Mouse (Mus musculus) G1E (cell line): ENCODE data around the gene Ech1. TPM values are rescaled to one million over a fixed set of nuclear protein-coding genes. Genes with fewer than 3 reads are reported as not detected.
A peak's percentile ranks its signal among the peaks of the same experiment; 100 is the strongest.
"Not testable (repeated sequence)": the region's sequence is repeated elsewhere in the genome, so short reads cannot be mapped to it uniquely, and the experiment has no call there.

ENCODE experiments used
- ATAC-seq: 2 replicates; pipeline ENCODE4 v1.8.0; 2016; ENCODE audit warnings: mild to moderate bottlenecking; ENCODE audit not compliant: insufficient number of reproducible peaks, poor library complexity, low FRiP score, severe bottlenecking; ENCODE audit errors: extremely low read depth
- DNase-seq: peaks from one replicate; pipeline ENCODE4 v3.0.0; 2012; ENCODE audit warnings: low spot score
- H3K27me3 ChIP-seq: 2 replicates; pipeline ENCODE4 v1.6.1; 2012; ENCODE audit warnings: mild to moderate bottlenecking, low read length, inconsistent platforms; ENCODE audit not compliant: insufficient read depth
- H3K36me3 ChIP-seq: replicated peaks from 2 replicates; pipeline ENCODE3; 2012; ENCODE audit warnings: mild to moderate bottlenecking, inconsistent platforms
- H3K4me1 ChIP-seq: 2 replicates; pipeline ENCODE4 v1.6.1; 2012; ENCODE audit warnings: low read depth, low read length, inconsistent platforms, mixed read lengths; ENCODE audit not compliant: insufficient read depth
- H3K4me3 ChIP-seq: 2 replicates; pipeline ENCODE4 v1.5.1; 2012; ENCODE audit warnings: low read depth, mild to moderate bottlenecking, inconsistent platforms, low read length, moderate library complexity, mixed read lengths
- H3K9me3 ChIP-seq: replicated peaks from 2 replicates; pipeline ENCODE4 v1.6.1; 2012; ENCODE audit warnings: inconsistent platforms
- CTCF ChIP-seq: IDR thresholded peaks from 2 replicates; pipeline ENCODE4 v1.5.1; 2012; ENCODE audit warnings: low read depth, low read length, inconsistent platforms, mixed read lengths
- GATA1 ChIP-seq: IDR thresholded peaks from 2 replicates; pipeline ENCODE4 v1.6.1; 2012; ENCODE audit warnings: borderline replicate concordance, low read length, inconsistent platforms, mixed read lengths
- GATA2 ChIP-seq: IDR thresholded peaks from 2 replicates; pipeline ENCODE4 v1.6.1; 2012; ENCODE audit warnings: low read depth, low read length, inconsistent platforms, borderline replicate concordance
- POLR2AphosphoS5 ChIP-seq: IDR thresholded peaks from 2 replicates; pipeline ENCODE4 v1.6.1; 2012; ENCODE audit warnings: low read depth, low read length, inconsistent platforms; ENCODE audit not compliant: insufficient replicate concordance
- TAL1 ChIP-seq: conservative IDR thresholded peaks from 2 replicates; pipeline ENCODE4 v1.6.1; 2012; ENCODE audit warnings: low read depth, low read length, inconsistent platforms, mixed read lengths
- polyA plus RNA-seq: library from polyadenylated mRNA; stranded (reverse); fragments of >175 nt; gene quantifications from 2 replicates; pipeline ENCODE4 v1.2.3, GENCODE M21; 2012
- total RNA-seq, 2 experiments: library from RNA; stranded (forward) in 1 of 2; stranded (reverse) in 1 of 2; fragments of 200-1000 nt in 1 of 2; fragments of >200 nt in 1 of 2; fragmentation: Nextera tagmentation in 1 of 2; gene quantifications; 2 replicates each; pipeline ENCODE4 v1.2.3; 2014 to 2017

The Ech1 gene
- total and polyA plus RNA-seq, 3 experiments = 33.1 to 102 (median 78.5) TPM

DNA sequence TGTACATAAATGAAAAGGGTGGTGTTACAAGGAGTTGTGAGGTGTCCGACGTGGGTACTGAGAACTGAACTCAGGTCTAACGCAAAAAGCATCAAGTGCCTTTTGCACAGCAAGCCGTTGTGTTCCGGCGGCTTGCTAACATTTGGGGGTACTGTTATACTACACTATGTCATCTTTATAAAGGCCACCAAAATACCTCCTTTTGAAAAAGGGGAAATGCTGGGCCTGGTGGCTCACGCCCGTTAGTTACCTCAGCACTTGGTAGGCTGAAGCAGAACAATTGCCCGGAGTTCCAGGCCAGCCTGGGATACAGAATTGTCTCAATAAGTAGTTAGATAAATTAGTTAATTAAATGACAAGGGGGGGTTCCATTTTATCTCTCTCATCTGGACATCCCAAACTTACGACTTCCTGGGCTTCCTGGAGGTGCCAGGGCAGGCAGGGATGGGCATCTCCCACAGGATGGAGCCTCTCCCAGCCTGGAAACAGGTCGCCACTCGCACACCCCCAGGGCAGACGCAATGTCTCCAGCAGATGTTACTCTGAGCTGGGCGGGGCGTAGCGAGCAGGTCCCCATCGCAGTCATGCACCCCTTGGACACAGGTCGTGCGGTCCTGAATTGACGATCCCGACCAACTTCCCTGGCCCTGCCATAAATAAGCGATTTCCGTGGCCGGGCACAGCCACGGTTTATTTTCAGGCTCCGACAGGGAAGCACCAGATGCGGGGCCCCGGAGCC, 41.9 kb downstream of the Ech1 start:
- ATAC-seq = no peak
- no peak for DNase-seq
- H3K27me3 ChIP-seq = no peaks in the 10 kb centered on the region; the same call in 1 of the 2 replicates
- peak overlapping the region; percentile 63; the same call in 1 of the 2 replicates for H3K4me3 ChIP-seq
- TF ChIP-seq GATA1 (no peak), GATA2 (no peak), CTCF (no peak), TAL1 (no peak), POLR2AphosphoS5 (no peak)
- H3K4me1 ChIP-seq = peaks cover 47% of the 10 kb centered on the region
- H3K9me3 ChIP-seq = no peaks in the 10 kb centered on the region
- H3K36me3 ChIP-seq = no peaks in the 10 kb centered on the region

DNA sequence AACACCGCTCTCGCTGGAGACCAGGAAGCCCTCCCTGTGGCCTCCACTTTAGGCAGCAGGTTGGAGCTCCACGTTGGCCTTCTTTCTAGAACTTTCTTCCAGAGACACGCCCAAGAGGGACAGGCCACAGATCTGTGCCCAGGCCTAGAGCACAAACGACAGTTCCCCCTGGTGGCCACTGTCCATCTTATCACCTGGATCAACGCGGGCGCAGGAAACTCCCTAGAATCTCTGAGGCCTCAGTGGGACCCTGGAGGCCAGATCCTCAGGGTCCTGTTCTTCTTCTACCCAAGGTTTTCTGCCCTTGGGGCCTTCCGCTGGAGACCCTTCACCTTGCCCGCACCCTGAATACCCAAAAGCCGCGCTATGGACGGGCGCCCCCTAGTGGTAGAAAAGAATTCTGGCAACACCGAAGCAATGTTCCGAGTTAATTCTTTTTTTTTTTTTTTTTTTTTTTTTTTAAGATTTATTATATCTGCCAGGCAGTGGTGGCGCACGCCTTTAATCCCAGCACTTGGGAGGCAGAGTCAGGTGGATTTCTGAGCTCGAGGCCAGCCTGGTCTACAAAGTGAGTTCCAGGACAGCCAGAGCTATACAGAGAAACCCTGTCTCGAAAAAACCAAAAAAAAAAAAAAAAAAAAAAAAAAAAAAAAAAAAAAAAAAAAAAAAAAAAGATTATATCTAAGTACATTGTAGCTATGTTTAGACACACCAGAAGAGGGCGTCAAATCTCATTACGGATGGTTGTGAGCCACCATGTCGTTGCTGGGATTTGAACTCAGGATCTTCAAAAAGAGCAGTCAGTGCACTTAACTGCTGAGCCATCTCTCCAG, 42.7 kb downstream of the Ech1 start:
- H3K36me3 ChIP-seq, H3K9me3 ChIP-seq, H3K27me3 ChIP-seq: not testable (repeated sequence)
- Histone ChIP-seq H3K4me1 (peaks cover 46% of the 10 kb centered on the region), H3K4me3 (peak overlapping the region; percentile 63; the same call in 1 of the 2 replicates)
- TF ChIP-seq CTCF = peak; percentile 58
- DNase-seq (peak; percentile 66), ATAC-seq (peak; percentile 29; the same call in 1 of the 2 replicates)

DNA sequence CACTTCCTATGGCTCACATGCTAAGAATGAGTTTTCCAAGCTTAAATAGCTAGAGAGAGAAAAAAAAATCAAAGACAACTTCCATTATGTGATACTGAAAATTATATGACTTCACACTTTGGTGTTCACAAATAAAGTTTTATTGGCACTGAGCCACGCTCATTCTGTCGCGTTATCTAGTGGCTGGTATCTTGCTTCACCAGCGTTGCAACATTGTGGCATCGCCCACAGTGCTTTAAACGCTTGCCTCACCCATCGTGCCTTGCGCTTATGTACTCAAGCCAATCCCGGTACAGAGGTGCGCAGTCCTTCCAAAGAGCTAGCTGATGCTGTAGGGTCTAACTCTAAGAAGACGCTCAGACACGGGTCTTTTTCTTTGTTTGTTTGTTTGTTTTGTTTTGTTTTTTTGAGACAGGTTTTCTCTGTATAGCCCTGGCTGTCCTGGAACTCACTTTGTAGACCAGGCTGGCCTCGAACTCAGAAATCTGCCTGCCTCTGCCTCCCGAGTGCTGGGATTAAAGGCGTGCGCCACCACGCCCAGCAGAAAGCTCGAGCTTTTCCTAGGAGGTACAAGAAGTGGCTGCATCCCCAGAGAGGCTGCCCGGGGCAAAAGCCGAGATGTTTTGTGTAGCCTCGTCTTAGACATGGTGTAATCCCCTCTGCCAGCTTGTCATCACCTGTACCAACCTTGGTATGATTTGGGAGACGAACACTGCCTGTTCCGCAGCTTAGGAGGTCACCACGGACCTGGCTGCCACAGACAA, 46.1 kb downstream of the Ech1 start:
- TF ChIP-seq CTCF (no peak), TAL1 (no peak), POLR2AphosphoS5 (no peak), GATA2 (no peak), GATA1 (no peak)
- Histone ChIP-seq H3K36me3 (no peaks in the 10 kb centered on the region), H3K9me3 (no peaks in the 10 kb centered on the region), H3K4me1 (peaks cover 15% of the 10 kb centered on the region), H3K27me3 (peaks cover 5% of the 10 kb centered on the region; the same call in 1 of the 2 replicates), H3K4me3 (no peak overlapping the region)
- ATAC-seq = no peak
- no peak for DNase-seq

DNA sequence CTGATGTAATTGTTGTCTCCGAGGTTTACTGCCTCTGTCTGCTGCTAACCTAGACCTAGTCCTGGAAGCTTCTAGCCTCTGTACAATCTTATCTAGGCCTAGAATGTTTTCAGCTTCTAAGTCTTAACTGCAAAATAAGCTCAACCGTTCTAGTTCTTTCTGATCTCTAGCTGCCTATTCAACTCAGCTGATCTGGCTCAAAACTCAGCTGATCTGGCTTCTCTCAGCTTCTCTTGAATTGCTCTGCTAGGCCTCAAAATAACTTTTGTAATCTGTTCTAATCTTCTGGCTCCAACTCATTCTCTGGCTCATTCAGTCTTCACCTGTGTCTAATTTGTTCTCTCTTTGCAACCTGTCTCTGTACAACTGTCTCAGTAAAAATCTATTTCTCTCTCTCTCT, 49.5 kb downstream of the Ech1 start:
- no peak overlapping the region for H3K4me3 ChIP-seq
- peaks cover 12% of the 10 kb centered on the region for H3K4me1 ChIP-seq
- peaks cover 10% of the 10 kb centered on the region; the same call in 1 of the 2 replicates for H3K27me3 ChIP-seq
- TF ChIP-seq CTCF = no peak
- TF ChIP-seq GATA2 = no peak
- no peak for TF ChIP-seq GATA1
- TF ChIP-seq POLR2AphosphoS5 = no peak
- TF ChIP-seq TAL1 = no peak
- DNase-seq (no peak), ATAC-seq (no peak)
- no peaks in the 10 kb centered on the region for H3K36me3 ChIP-seq
- H3K9me3 ChIP-seq = no peaks in the 10 kb centered on the region

DNA sequence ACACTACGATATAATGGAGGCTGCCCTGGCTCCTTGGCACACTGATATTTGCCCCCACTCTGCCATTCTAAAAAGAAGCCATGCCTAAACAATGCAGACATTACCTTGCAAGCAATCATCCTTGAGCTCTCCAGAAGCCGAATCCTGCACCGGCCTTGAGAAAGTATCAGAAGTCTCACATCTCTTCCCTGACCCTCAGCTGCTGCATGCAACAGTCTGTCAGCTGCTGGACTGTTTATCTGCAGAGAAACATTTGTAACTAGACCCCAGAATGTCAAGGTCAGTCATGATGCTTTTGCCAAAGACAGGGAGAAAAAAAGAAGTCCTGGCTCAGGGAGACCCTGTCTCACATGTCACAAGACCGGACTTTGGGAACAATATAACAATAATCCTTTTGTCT, 51.1 kb downstream of the Ech1 start:
- TF ChIP-seq POLR2AphosphoS5 (no peak), GATA2 (no peak), GATA1 (no peak), TAL1 (no peak), CTCF (no peak)
- Histone ChIP-seq H3K36me3 (no peaks in the 10 kb centered on the region), H3K27me3 (peaks cover 11% of the 10 kb centered on the region; the same call in 1 of the 2 replicates), H3K4me3 (no peak overlapping the region), H3K9me3 (no peaks in the 10 kb centered on the region), H3K4me1 (peaks cover 14% of the 10 kb centered on the region)
- DNase-seq = no peak
- no peak for ATAC-seq

DNA sequence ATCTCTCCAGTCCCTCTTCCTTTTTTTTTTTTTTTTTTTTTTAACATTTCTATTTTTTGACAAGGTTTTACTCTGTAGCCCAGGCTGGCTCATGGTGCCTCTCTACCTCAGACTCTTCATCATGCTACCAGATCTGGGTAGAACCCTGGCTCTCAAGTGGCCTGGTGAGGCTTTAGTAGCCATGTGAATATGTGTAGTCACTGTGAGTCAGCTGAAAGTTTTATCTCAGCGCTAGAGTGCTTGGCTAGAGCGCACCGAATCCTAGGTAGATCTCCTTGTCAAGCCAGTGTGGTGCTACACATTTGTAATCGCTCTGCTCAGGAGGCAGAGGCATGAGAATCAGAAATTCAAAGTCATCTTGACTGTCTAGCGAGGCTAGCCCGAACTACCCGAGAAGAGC, 52.1 kb downstream of the Ech1 start:
- peak; percentile 54 for ATAC-seq
- Histone ChIP-seq H3K27me3 (peaks cover 16% of the 10 kb centered on the region; the same call in 1 of the 2 replicates), H3K36me3 (no peaks in the 10 kb centered on the region), H3K9me3 (no peaks in the 10 kb centered on the region), H3K4me1 (peaks cover 14% of the 10 kb centered on the region), H3K4me3 (no peak overlapping the region)
- no peak for TF ChIP-seq POLR2AphosphoS5
- no peak for TF ChIP-seq GATA1
- no peak for TF ChIP-seq CTCF
- TF ChIP-seq TAL1 = no peak
- no peak for TF ChIP-seq GATA2
- DNase-seq = no peak
